Mouse (Mus musculus) heart, postnatal 0 days (tissue): ENCODE measurements around the gene Lamb1.

ENCODE experiments used
- CTCF ChIP-seq: IDR thresholded peaks from 2 replicates; pipeline ENCODE4 v1.5.1; 2016; ENCODE audit warnings: antibody characterized with exemption, control low read depth, low read depth
- EP300 ChIP-seq: IDR thresholded peaks from 2 replicates; pipeline ENCODE4 v1.6.1; 2016; ENCODE audit warnings: antibody characterized with exemption, low read depth

GRCm38 (mm10) chr12:31310687-31311086 lies 45.7 kb downstream of the Lamb1 start:
- TF ChIP-seq CTCF (no peak), EP300 (no peak)
